8 mouse cellular contexts compared by ENCODE assay signal in genomic region chr9:56417415-56417947, GRCm38 (mm10). TPM values are rescaled to one million over a fixed set of nuclear protein-coding genes. Genes with fewer than 3 reads are reported as not detected.
DNase-seq lines count a peak whose midpoint lies in the region; ATAC-seq lines count a peak whose summit lies in the region.

No protein-coding gene starts in this region.

- peak overlapping the region; percentile 90 for H3K9ac ChIP-seq in heart, embryonic 15.5 days
- H3K9ac ChIP-seq in liver, embryonic 13.5 days: peak overlapping the region; percentile 89

- peak; percentile 86 to 90 for DNase-seq in CD8-positive naive resting alpha-beta T cell, adult 2 months (ENCODE audit: low read depth in 2 of 2, low spot score in 2 of 2)
- DNase-seq in c-Kit-positive CD71-negative TER-119-negative erythroid progenitor cells, embryonic 14.5 days (ENCODE audit: low read depth): peak; percentile 65
- DNase-seq in forebrain, embryonic 10.5 days (ENCODE audit: extremely low spot score, low spot score): peak; percentile 75
- DNase-seq in kidney, postnatal 14 days: peak; percentile 89
- peak; percentile 69 for DNase-seq in liver, embryonic 13.5 days
- peak; percentile 84 for DNase-seq in naive thymus-derived CD4-positive, alpha-beta T cell, adult 2 months (ENCODE audit: low read depth)
- DNase-seq in splenic B cell, adult 2 months (ENCODE audit: low read depth, low spot score): peak; percentile 84

- H3K4me2 ChIP-seq in heart, embryonic 15.5 days: peak overlapping the region; percentile 64
- H3K4me2 ChIP-seq in liver, embryonic 13.5 days: peak overlapping the region; percentile 98

- no peaks in the 10 kb centered on the region for H3K36me3 ChIP-seq in forebrain, embryonic 10.5 days (replicated peaks)
- no peaks in the 10 kb centered on the region for H3K36me3 ChIP-seq in heart, embryonic 15.5 days
- no peaks in the 10 kb centered on the region for H3K36me3 ChIP-seq in liver, embryonic 13.5 days
- no peaks in the 10 kb centered on the region for H3K36me3 ChIP-seq in splenic B cell, adult 2 months (ENCODE audit: control insufficient read depth, insufficient read depth, low read length, poor library complexity, severe bottlenecking)

- peaks cover 31% of the 10 kb centered on the region for H3K4me1 ChIP-seq in forebrain, embryonic 10.5 days
- H3K4me1 ChIP-seq in heart, embryonic 15.5 days (replicated peaks): peaks cover 40% of the 10 kb centered on the region
- H3K4me1 ChIP-seq in liver, embryonic 13.5 days (replicated peaks): peaks cover 53% of the 10 kb centered on the region

- H3K4me3 ChIP-seq in forebrain, embryonic 10.5 days: peak overlapping the region; percentile 79
- peak overlapping the region; percentile 90 for H3K4me3 ChIP-seq in heart, embryonic 15.5 days
- H3K4me3 ChIP-seq in liver, embryonic 13.5 days (replicated peaks): peak overlapping the region; percentile 84

- H3K9me3 ChIP-seq in forebrain, embryonic 10.5 days: no peaks in the 10 kb centered on the region
- H3K9me3 ChIP-seq in heart, embryonic 15.5 days (replicated peaks): no peaks in the 10 kb centered on the region
- no peaks in the 10 kb centered on the region for H3K9me3 ChIP-seq in liver, embryonic 13.5 days (replicated peaks)

- peak overlapping the region; percentile 96 for H3K27ac ChIP-seq in forebrain, embryonic 10.5 days
- H3K27ac ChIP-seq in heart, embryonic 15.5 days: peak overlapping the region; percentile 98
- H3K27ac ChIP-seq in liver, embryonic 13.5 days: peak overlapping the region; percentile 83

- no peaks in the 10 kb centered on the region for H3K27me3 ChIP-seq in forebrain, embryonic 10.5 days (ENCODE audit: poor library complexity, severe bottlenecking)
- no peaks in the 10 kb centered on the region for H3K27me3 ChIP-seq in heart, embryonic 15.5 days
- no peaks in the 10 kb centered on the region for H3K27me3 ChIP-seq in liver, embryonic 13.5 days
- H3K27me3 ChIP-seq in splenic B cell, adult 2 months (ENCODE audit: control insufficient read depth, insufficient read depth, low read length, poor library complexity, severe bottlenecking): no peaks in the 10 kb centered on the region

- peak; percentile 74 for ATAC-seq in heart, embryonic 15.5 days (replicated peaks; ENCODE audit: insufficient number of reproducible peaks, insufficient read depth, low FRiP score, low read depth)
- ATAC-seq in liver, embryonic 13.5 days (ENCODE audit: low read depth): peak; percentile 49

- WGBS in forebrain, embryonic 10.5 days: 0% methylated on average over 39 of the region's 40 CpGs
- WGBS in heart, embryonic 15.5 days: 0% methylated on average over 38 of the region's 40 CpGs
- WGBS in liver, embryonic 13.5 days (ENCODE audit: insufficient replicate concordance): under 1% methylated on average over 38 of the region's 40 CpGs

RNA-seq across cellular contexts. Expression of gene Peak1, which starts 0.4 kb away (rescaled TPM):
- polyA plus RNA-seq in forebrain, embryonic 10.5 days (2016; fragmentation: Nextera tagmentation; extraction: Ambion mirVana): 3.7 and 4.3 TPM in 2 replicates
- 14.3 and 16.2 TPM in 2 replicates for polyA plus RNA-seq in heart, embryonic 15.5 days (2015; fragmentation: Nextera tagmentation; extraction: Ambion mirVana)
- polyA plus RNA-seq in liver, embryonic 13.5 days (2015; fragmentation: Nextera tagmentation; extraction: Ambion mirVana): 2.3 and 3.2 TPM in 2 replicates

RNA-seq across cellular contexts. Expression of gene Hmg20a, which starts 0.9 kb away (rescaled TPM):
- 62.0 and 63.6 TPM in 2 replicates for polyA plus RNA-seq in forebrain, embryonic 10.5 days (2016; fragmentation: Nextera tagmentation; extraction: Ambion mirVana)
- 48.9 and 56.4 TPM in 2 replicates for polyA plus RNA-seq in heart, embryonic 15.5 days (2015; fragmentation: Nextera tagmentation; extraction: Ambion mirVana)
- polyA plus RNA-seq in liver, embryonic 13.5 days (2015; fragmentation: Nextera tagmentation; extraction: Ambion mirVana): 13.2 and 16.7 TPM in 2 replicates

Comparison
In these comparisons a context has a peak if more than half of its experiments do, and no peak if none do; other contexts are left out.
1. Peak in every context shown above with its lines: DNase-seq, ATAC-seq, H3K4me3 ChIP-seq and H3K27ac ChIP-seq.